Mouse (Mus musculus) myocyte (in vitro differentiated cells): ENCODE measurements around the gene Emc6.

ENCODE experiments used
- CEBPB ChIP-seq: IDR thresholded peaks from 2 replicates; pipeline ENCODE4 v1.6.1; 2011; ENCODE audit warnings: mild to moderate bottlenecking, moderate library complexity; ENCODE audit not compliant: poor library complexity, insufficient read depth, severe bottlenecking
- E2F4 ChIP-seq: IDR thresholded peaks from one replicate; pipeline ENCODE4 v1.6.1; 2011; ENCODE audit warnings: mild to moderate bottlenecking, control low read depth, moderate library complexity; ENCODE audit not compliant: insufficient read depth
- MAX ChIP-seq: IDR thresholded peaks from one replicate; pipeline ENCODE4 v1.6.1; 2011; ENCODE audit warnings: low read depth, mild to moderate bottlenecking, control low read depth
- POLR2A ChIP-seq: IDR thresholded peaks from one replicate; pipeline ENCODE4 v1.6.1; 2011; ENCODE audit warnings: low read depth, mild to moderate bottlenecking, control low read depth, moderate library complexity; ENCODE audit not compliant: insufficient read length

- TF ChIP-seq POLR2A (no peak), E2F4 (no peak), MAX (no peak), CEBPB (no peak)
Measured at GRCm38 (mm10) chr11:73132999-73133398, 43.8 kb downstream of the Emc6 start.
